Mouse (Mus musculus): ENCODE measurements around the gene Ube2v1. TPM values are rescaled to one million over a fixed set of nuclear protein-coding genes. Genes with fewer than 3 reads are reported as not detected.

The Ube2v1 gene
- total and polyA plus RNA-seq, 3 experiments: 164 to 343 TPM; not detected in 1

DNA sequence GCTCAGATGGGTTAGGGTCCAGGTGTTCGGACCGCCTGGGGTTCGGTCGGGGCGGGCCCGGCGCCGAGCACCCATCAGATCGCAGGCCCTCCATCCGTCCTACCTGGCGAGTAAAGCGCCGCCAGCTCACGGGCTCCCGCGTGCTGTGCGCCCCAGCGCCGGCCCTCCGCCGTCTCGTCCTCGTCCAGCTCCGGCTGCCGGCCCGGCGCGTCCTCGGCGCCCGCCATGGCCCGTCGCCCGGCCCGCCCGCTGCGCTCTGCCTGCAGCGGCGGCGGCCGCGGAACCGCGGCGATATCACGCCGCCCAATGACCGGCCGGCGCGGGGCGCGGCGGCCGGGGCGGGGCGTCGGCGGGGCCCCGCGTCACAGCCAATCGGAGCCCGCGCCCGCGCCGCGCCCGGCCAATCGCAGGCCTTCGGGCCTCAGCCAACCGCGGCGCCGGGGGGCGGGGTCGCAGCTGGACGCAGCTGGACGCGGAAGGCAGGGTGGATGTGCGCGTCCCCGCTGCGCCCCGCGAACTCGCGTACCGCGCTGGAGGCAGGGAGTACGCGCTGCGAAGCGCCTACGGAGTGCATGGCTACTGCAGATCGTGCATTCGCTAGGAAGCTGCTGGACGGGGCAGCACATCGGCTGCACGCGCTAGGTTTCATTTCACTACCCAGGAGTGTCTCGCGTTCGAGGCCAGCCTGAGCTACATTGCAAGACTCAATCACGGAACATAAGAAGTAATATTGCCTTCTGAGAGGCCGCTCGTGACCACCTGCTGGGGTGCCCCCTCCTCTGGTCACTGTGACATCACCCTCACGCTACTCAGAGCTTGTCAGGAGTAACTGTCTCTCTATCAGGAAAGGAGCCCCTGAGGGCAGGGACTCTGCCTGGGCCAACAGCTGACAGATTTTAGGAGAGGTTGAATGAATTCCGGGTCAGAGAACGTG, 29.6 kb upstream of the Ube2v1 start, which contains the start of gene Gm20431 (continued):
- TF ChIP-seq TBP (IDR thresholded peaks at IDR 0.05; ENCODE audit: low read depth, low read length) (no peak), MAX (IDR thresholded peaks at IDR 0.05; ENCODE audit: low read length) (peak; percentile 18), TCF12 (IDR thresholded peaks at IDR 0.05; ENCODE audit: low read depth, low read length) (peak; percentile 36; the same call in 1 of the 2 replicates), HCFC1 (IDR thresholded peaks at IDR 0.05; ENCODE audit: low read depth, low read length) (peak; percentile 29), MYB (IDR thresholded peaks at IDR 0.05; ENCODE audit: low read depth, low read length) (no peak)

GRCm38 (mm10) chr2:167660611-167660971, 28.7 kb upstream of the Ube2v1 start:
- DNase-seq (ENCODE audit: low read depth, low spot score): no peak
- Histone ChIP-seq H3K9ac (ENCODE audit: control insufficient read depth, low read depth, low read length, poor library complexity, severe bottlenecking) (peak overlapping the region; percentile 85), H3K79me2 (ENCODE audit: control insufficient read depth, insufficient read depth, low read length, poor library complexity) (peaks cover 10% of the 10 kb centered on the region), H3K4me3 (ENCODE audit: control insufficient read depth in 1 of 2, insufficient read depth in 1 of 2, low read depth in 2 of 2, low read length in 2 of 2) (peak overlapping the region; percentile 76 to 82), H3K4me1 (ENCODE audit: control insufficient read depth in 1 of 2, insufficient read depth in 2 of 2, low read length in 2 of 2) (peaks cover 0 to 16% of the 10 kb centered on the region in 2 experiments; a peak in 3 of 4 replicates), H3K36me3 (ENCODE audit: control insufficient read depth in 1 of 2, insufficient read depth in 2 of 2, low read length in 2 of 2) (peaks cover 0 to 2% of the 10 kb centered on the region in 2 experiments; a peak in 1 of 4 replicates), H3K9me3 (replicated peaks; ENCODE audit: insufficient read depth, low read length) (no peaks in the 10 kb centered on the region), H3K27ac (ENCODE audit: control insufficient read depth, low read depth, low read length) (no peak overlapping the region), H3K27me3 (ENCODE audit: control insufficient read depth in 1 of 2, insufficient read depth in 2 of 2, low read length in 2 of 2) (peaks cover 0 to 1% of the 10 kb centered on the region in 2 experiments; a peak in 1 of 4 replicates)
- TF ChIP-seq GATA1 (IDR thresholded peaks at IDR 0.05; ENCODE audit: low read depth, low read length) (no peak), MXI1 (IDR thresholded peaks at IDR 0.05; ENCODE audit: low read depth, low read length) (no peak), EP300 (IDR thresholded peaks at IDR 0.05; ENCODE audit: low read depth in 1 of 2, low read length in 2 of 2) (no peak), USF1 (IDR thresholded peaks at IDR 0.05; ENCODE audit: low read depth, low read length) (no peak)

DNA sequence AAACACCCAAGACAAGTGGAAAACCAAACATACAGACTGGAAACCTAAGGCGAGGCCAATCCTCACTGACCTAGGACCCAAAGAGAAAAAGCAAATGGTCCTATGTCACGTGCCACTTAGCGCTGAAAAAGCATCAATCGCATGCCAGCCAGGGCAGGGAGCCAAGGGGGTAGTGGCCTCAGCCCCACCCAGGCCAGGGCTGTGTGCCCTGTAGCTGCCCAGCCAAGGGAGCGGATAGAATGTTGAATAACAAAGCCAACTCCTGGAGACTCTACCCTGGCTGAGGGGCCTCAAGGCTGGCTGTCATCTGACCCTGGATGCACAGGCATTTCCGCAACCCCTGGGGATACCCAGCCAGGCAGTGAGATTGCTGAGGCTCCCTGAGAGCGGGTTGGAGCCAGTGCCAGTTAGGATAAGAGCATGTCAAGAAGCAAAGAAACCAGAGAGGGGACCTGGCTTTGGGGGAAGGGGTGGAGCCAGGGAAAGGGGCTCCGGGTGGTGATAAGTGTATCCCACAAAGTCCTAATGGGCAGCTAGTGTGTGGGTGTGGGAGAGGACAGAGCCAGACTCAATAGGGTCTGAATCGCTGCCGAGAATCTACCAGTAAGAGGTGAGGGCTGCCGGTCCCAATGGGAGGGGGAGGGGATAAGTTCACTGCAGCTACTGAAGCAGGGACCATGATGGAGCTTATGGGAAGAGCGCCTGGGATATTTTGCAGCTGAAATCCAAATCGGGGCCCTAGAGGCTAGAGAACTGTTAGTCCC, 28.1 kb upstream of the Ube2v1 start:
- Histone ChIP-seq H3K79me2 (ENCODE audit: control insufficient read depth, insufficient read depth, low read length, poor library complexity) (peaks cover 10% of the 10 kb centered on the region), H3K9ac (ENCODE audit: control insufficient read depth, low read depth, low read length, poor library complexity, severe bottlenecking) (no peak overlapping the region), H3K4me1 (ENCODE audit: control insufficient read depth in 1 of 2, insufficient read depth in 2 of 2, low read length in 2 of 2) (peaks cover 0 to 16% of the 10 kb centered on the region in 2 experiments; a peak in 3 of 4 replicates), H3K9me3 (replicated peaks; ENCODE audit: insufficient read depth, low read length) (no peaks in the 10 kb centered on the region), H3K27ac (ENCODE audit: control insufficient read depth, low read depth, low read length) (no peak overlapping the region), H3K36me3 (ENCODE audit: control insufficient read depth in 1 of 2, insufficient read depth in 2 of 2, low read length in 2 of 2) (peaks cover 0 to 2% of the 10 kb centered on the region in 2 experiments; a peak in 1 of 4 replicates), H3K27me3 (ENCODE audit: control insufficient read depth in 1 of 2, insufficient read depth in 2 of 2, low read length in 2 of 2) (peaks cover 0 to 1% of the 10 kb centered on the region in 2 experiments; a peak in 1 of 4 replicates), H3K4me3 (ENCODE audit: control insufficient read depth in 1 of 2, insufficient read depth in 1 of 2, low read depth in 2 of 2, low read length in 2 of 2) (peak overlapping the region in 1 of 2 experiments; percentile 82; a peak in 2 of 4 replicates)
- DNase-seq (ENCODE audit: low read depth, low spot score): no peak
- TF ChIP-seq EP300 (IDR thresholded peaks at IDR 0.05; ENCODE audit: low read depth in 1 of 2, low read length in 2 of 2): no peak
- TF ChIP-seq MXI1 (IDR thresholded peaks at IDR 0.05; ENCODE audit: low read depth, low read length): no peak
- TF ChIP-seq POLR2AphosphoS2 (IDR thresholded peaks at IDR 0.05; ENCODE audit: low read length): no peak
- TF ChIP-seq KAT2A (conservative IDR thresholded peaks at IDR 0.05; ENCODE audit: low read depth, low read length): no peak
- no peak for TF ChIP-seq ETS1 (IDR thresholded peaks at IDR 0.05; ENCODE audit: low read depth, low read length)
- no peak for TF ChIP-seq MYB (IDR thresholded peaks at IDR 0.05; ENCODE audit: low read depth, low read length)
- TF ChIP-seq MYC (IDR thresholded peaks at IDR 0.05; ENCODE audit: low read depth, low read length): no peak
- TF ChIP-seq CHD2 (IDR thresholded peaks at IDR 0.05; ENCODE audit: low read length): no peak
- no peak for TF ChIP-seq GABPA (IDR thresholded peaks at IDR 0.05; ENCODE audit: low read depth, low read length)
- TF ChIP-seq ZNF384 (IDR thresholded peaks at IDR 0.05; ENCODE audit: low read depth, low read length): no peak
- TF ChIP-seq ZMIZ1 (IDR thresholded peaks at IDR 0.05; ENCODE audit: low read depth, low read length): no peak
- no peak for TF ChIP-seq NRF1 (IDR thresholded peaks at IDR 0.05; ENCODE audit: insufficient read depth, low read depth, low read length, poor library complexity, severe bottlenecking)
- TF ChIP-seq POLR2AphosphoS5 (IDR thresholded peaks at IDR 0.05; ENCODE audit: borderline replicate concordance, low read depth, low read length): no peak
- TF ChIP-seq RAD21 (IDR thresholded peaks at IDR 0.05; ENCODE audit: low read depth, low read length): no peak
- no peak for TF ChIP-seq HCFC1 (IDR thresholded peaks at IDR 0.05; ENCODE audit: low read depth, low read length)
